Mouse (Mus musculus) liver, postnatal 0 days (tissue): ENCODE data around the gene Ryr3.

ENCODE experiments used
- CTCF ChIP-seq: sonication (generic); IDR thresholded peaks from 2 replicates; pipeline ENCODE4 v1.5.1; 2016; ENCODE audit warnings: antibody characterized with exemption, low read depth
- EP300 ChIP-seq: IDR thresholded peaks from 2 replicates; pipeline ENCODE4 v1.6.1; 2016; ENCODE audit warnings: antibody characterized with exemption, low read depth, mild to moderate bottlenecking

DNA sequence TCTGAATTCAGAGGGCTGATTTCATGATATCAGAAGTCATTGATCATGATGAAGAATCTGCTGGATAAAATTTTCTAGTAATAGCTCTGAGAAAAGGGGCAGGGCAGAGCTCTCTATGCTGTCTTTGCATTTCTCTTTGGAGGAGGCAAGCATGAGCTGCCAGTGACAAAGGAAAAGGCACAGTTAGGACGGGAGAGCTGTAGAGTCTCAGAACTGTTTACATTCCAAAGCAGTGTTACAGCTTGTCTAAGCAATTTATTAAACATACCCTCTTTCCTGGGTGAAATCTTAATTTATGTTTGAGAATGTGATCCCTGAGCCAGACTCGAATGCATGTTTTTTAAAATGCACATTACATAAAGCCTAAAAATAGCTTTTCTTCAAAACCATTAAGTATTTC is 435.3 kb downstream of the Ryr3 start:
- TF ChIP-seq CTCF = no peak
- no peak for TF ChIP-seq EP300
